Mouse (Mus musculus) 3T3-L1 (cell line): ENCODE results near the gene Fgd4.
A peak's percentile ranks its signal among the peaks of the same experiment; 100 is the strongest.

Experiments
- DNase-seq: peaks from one replicate; pipeline ENCODE4 v3.0.0-alpha.2; 2015; ENCODE audit warnings: low read depth, low spot score

Gene Fgd4

GRCm38 (mm10) chr16:16600461-16600860 lies at the start of gene Fgd4:
TSS of gene Fgd4 (minus strand) at chr16:16600549.
- no peak for DNase-seq

- no peak for DNase-seq
These were observed 44.8 kb upstream of the Fgd4 start for GRCm38 (mm10) chr16:16645148-16645547.

- DNase-seq: peak; percentile 29
These were observed 33.4 kb upstream of the Fgd4 start for GRCm38 (mm10) chr16:16633730-16634129.

DNA sequence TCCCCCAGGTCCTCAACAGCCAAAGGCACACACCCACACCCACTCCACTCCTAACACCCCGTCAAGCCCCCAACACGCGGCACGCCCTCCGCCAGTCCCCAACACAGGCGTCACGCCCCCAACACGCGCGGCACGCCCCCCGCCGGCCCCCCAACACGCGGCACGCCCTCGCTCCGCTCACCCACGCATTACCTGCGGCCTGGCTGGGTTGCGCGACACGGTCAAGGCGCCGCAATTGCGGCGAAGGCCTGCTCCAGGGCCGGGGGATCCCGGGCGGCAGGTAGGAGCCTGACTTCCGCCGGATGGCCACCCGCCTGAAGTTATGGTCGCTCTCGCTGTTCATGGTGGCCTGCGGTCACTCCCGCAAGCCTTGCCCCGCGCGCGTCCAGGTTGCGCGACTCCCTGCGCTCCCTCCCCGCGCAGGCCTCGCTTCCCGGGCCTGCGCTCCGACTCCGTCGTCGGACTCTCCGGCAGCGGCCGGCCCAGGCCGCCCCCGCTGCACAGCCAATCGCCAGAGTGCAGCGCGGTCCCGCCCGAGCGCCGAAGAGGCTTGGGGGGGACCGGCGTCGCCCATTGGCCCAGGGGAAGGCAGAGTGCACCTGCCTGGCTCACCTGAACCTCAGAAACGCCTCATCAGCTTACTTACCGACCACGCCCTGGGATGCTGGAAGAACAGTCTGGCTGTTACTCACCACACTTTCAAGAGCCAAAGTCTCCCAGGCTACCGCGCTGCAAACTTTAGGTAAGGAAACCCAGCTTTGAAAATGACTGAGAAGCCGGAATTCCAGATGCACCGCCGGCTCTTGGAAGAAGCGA lies 555 bp downstream of the Fgd4 start:
- no peak for DNase-seq

GRCm38 (mm10) chr16:16596582-16596981 lies 3.8 kb downstream of the Fgd4 start:
- DNase-seq: no peak

DNA sequence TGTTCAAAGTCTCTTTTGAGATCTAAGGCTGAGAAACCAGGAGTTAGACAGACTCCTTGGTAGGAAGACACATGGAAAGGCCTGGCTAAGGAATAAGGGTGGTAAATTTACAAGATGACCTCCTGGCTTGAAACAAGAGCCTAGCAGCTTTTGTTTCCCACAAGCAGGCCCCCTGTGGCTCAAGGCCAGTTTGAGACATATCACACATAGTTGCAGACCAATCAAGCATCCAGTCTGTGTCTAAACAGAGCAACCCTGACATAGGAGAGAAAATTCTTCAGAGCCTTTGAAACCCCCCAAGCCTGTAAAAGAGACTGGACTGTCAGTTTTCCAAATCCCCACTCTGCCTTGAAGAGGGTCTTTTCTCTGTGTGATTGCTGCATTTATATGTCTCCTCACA lies 7.7 kb downstream of the Fgd4 start:
- DNase-seq: no peak

DNA sequence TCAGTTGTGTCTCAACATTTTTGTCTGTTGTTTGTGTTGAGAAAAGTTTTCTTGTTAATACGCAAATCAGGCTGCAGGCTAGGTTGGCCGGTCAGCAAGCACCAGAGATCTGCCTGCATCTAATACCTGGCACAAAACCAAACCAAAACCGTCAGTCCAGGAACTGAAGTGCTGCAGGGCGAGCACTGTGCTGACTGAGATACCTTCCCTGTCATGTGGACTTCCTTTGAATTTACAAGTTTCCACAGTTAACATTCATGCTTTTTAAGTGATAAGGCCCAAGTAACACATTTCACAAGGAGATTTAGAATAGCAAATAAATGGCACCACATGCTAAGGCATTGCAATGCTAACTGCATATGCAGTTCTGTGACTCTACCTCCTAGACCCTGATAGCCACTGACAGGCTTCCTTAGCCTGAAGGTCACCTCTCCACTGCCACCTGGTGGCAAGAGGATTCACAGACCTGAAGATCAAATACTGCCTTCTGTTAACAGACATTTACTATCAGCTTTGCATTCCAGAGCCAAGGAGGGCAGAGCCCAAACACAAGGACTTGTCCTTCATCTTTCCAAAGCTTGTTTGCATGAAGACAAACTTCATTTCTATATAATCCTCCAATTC lies 15.8 kb downstream of the Fgd4 start:
- peak; percentile 88 for DNase-seq

- DNase-seq: no peak
These were observed 23.8 kb downstream of the Fgd4 start for GRCm38 (mm10) chr16:16576556-16576955.

DNA sequence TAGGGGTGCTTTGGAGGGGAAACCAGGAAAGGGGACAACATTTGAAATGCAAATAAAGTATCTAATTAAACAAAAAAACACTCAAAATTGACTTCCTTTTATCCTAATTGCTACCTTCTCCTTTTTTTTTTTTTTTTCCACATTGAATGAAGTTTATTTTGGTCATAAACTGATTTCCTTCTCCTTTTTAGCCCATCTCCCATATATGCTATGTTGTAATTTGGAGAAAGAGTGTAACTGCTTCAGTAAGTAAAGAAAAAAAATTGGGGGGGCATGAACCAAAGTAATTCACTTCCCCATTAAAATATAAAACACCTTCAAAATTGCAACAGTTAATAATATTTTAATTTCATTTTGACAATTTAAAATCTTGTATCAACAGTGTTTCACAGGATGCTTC lies 25.8 kb downstream of the Fgd4 start:
- no peak for DNase-seq

- DNase-seq: no peak
These were observed 27.2 kb downstream of the Fgd4 start for GRCm38 (mm10) chr16:16573167-16573566.

GRCm38 (mm10) chr16:16571356-16571755 lies 29.0 kb downstream of the Fgd4 start:
- no peak for DNase-seq

GRCm38 (mm10) chr16:16566786-16567185 lies 33.6 kb downstream of the Fgd4 start:
- no peak for DNase-seq

DNA sequence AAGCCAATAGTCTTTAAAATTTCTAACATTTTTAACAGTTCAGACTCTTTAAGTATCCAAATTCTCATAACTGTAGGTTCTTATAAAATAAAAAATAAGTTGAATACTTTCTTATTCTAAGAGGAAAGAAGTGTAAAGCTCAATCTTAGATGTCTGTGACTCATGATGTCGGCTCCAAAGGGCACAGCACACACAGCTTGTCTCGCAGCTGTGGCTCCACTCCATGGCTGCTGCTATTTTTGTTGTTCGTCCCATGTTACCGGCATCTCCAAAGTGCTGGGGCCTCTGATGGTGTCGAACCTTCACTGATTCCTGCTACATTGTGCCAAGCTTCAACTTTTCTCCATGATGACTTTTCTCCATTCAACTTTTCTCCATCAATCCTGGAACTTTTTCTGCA lies 34.1 kb downstream of the Fgd4 start:
- DNase-seq: no peak

DNA sequence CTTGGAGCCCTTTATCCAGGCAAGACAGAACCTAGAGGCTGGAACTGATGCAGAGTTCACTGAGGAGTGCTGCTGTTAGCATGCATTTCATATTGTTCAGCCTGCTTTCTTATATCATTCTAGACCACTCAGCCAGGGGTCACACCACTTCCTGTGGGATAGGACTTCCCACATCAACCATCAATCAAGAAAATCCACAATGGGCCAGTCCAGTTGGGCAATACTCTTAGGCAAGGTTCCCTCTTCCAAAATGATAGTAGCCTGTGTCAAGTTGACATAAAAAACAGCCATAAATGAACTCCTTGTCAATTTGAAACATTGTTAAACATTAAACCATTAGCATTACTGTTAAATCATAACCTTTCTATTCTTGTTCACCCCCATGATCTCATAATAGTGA lies 34.6 kb downstream of the Fgd4 start:
- DNase-seq: no peak

- no peak for DNase-seq
These were observed 39.6 kb downstream of the Fgd4 start for GRCm38 (mm10) chr16:16560718-16561117.

- peak; percentile 88 for DNase-seq
These were observed 40.3 kb downstream of the Fgd4 start for GRCm38 (mm10) chr16:16559878-16560531.

GRCm38 (mm10) chr16:16559016-16559877 lies 41.1 kb downstream of the Fgd4 start:
- DNase-seq: no peak

DNA sequence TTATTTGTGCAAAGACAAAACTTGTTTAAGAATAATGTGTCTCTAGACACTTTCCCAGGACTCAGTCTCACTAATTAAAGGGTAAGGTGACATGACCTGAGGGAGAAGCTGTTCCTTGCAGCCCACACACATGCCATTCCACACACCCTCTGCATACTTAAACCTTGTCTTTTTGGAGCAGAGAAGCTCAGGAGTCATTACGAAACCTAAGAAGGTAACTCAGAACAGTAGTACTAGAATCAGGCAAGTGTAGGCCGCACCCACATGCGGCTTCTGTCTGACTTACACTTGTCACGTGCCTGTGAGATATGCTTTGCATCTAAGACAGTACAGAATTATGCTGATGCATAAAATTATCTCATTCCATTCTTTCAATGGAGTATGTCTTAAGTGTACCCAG lies 42.6 kb downstream of the Fgd4 start:
- DNase-seq: no peak

GRCm38 (mm10) chr16:16554098-16554497 lies 46.3 kb downstream of the Fgd4 start:
- no peak for DNase-seq

DNA sequence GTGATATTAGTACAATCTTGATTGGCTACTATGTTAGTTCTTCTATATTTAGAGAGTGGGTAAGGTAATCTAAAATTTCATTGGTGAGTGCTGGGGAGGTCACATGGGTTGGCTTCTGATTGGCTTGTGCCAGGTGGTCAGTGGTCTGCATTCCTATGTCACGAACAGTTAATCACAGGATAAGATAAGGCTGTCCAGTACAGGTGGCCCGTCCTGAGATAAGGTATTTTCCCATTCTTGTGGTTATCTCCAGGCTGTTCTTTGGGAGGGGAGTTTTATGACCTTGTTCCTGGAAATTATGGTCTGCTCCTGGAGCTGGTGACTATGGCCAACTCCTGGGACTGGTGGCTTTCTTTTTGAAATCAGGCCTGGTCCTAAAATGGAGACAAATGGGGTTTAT lies 48.2 kb downstream of the Fgd4 start:
- DNase-seq: no peak

DNA sequence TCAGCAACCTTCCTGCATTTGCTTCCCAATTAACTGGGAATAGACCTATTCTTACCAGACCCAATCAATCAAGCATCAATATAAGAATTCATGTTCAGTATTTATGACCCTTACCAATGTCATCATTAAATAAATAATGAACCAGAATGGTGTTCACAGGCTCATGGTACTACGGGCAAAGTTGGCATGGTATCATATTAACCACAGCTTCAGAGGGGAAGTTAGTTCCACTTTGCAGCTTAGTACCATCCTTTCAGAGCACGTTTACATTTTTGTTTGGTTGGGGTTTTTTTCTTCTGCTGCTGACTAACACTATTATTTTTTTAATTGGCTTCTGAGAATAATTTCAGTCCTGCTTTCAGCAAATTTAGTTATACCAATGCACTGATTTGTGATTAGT lies 51.2 kb downstream of the Fgd4 start:
- no peak for DNase-seq

GRCm38 (mm10) chr16:16546657-16547056 lies 53.7 kb downstream of the Fgd4 start:
- DNase-seq: no peak
